Mouse (Mus musculus): ENCODE measurements around the gene Hnf4a.
"Not testable (repeated sequence)": the region's sequence is repeated elsewhere in the genome, so short reads cannot be mapped to it uniquely, and the experiment has no call there.

Hnf4a gene

DNA sequence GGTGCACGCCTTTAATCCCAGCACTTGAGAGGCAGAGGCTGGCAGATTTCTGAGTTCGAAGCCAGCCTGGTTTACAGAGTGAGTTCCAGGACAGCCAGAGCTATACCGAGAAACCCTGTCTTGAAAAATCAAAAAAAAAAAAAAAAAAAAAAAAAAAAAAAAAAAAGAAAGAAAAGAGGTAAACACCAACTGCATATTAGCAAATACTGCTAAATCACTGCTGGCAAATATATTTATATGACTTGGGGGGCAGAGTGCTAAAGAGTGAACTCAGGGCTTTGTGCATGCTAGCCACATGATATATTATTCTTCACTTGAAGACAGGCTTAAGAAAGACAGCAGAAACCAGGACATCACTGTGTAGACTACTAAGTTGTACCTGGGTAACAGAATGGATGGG is 114.8 kb downstream of the Hnf4a start:
- DNase-seq (ENCODE audit: low spot score): not testable (repeated sequence)

Measured in urinary bladder, postnatal 10 days (tissue).